Mouse (Mus musculus): ENCODE measurements at regions not wholly inside any gene's neighbourhood (a gene's known extent, or its start where the extent isn't known, plus 50 kb on each side); places are given as distances from the start of the nearest gene placed in this dataset.

GRCm38 (mm10) chr13:26338795-26339194 is 431.2 kb downstream of the Hdgfl1 start:
- H3K9ac ChIP-seq (ENCODE audit: low read depth, poor library complexity, severe bottlenecking): no peak overlapping the region

GRCm38 (mm10) chr13:26325066-26325465 is 444.9 kb downstream of the Hdgfl1 start:
- H3K4me1 ChIP-seq (ENCODE audit: control insufficient read depth, insufficient read depth, low read length): no peaks in the 10 kb centered on the region
- H3K27me3 ChIP-seq (ENCODE audit: control insufficient read depth, insufficient read depth, low read length, poor library complexity, severe bottlenecking): no peaks in the 10 kb centered on the region
- no peak for TF ChIP-seq EP300 (IDR thresholded peaks at IDR 0.05; ENCODE audit: insufficient read depth, low read depth, low read length)
- no peak overlapping the region for H3K27ac ChIP-seq (ENCODE audit: insufficient read depth, low read length)
- no peaks in the 10 kb centered on the region for H3K9me3 ChIP-seq (replicated peaks; ENCODE audit: control insufficient read depth, insufficient read depth, low read length, poor library complexity, severe bottlenecking)
- H3K9ac ChIP-seq (ENCODE audit: low read depth, poor library complexity, severe bottlenecking): no peak overlapping the region
- H3K36me3 ChIP-seq (ENCODE audit: control insufficient read depth, insufficient read depth, low read length, poor library complexity, severe bottlenecking): no peaks in the 10 kb centered on the region
- no peak overlapping the region for H3K4me3 ChIP-seq (ENCODE audit: low read depth, low read length)

More at GRCm38 (mm10) chr13:26338795-26339194, 431.2 kb downstream of the Hdgfl1 start:
- H3K4me3 ChIP-seq (ENCODE audit: low read depth, low read length): no peak overlapping the region
- H3K9me3 ChIP-seq (replicated peaks; ENCODE audit: control insufficient read depth, insufficient read depth, low read length, poor library complexity, severe bottlenecking): no peaks in the 10 kb centered on the region
- TF ChIP-seq POLR2A (IDR thresholded peaks at IDR 0.05; ENCODE audit: insufficient read depth, low read length) (no peak), CTCF (IDR thresholded peaks at IDR 0.05; ENCODE audit: low read depth, low read length) (no peak), EP300 (IDR thresholded peaks at IDR 0.05; ENCODE audit: insufficient read depth, low read depth, low read length) (no peak)
- H3K36me3 ChIP-seq (ENCODE audit: control insufficient read depth, insufficient read depth, low read length, poor library complexity, severe bottlenecking): no peaks in the 10 kb centered on the region
- H3K4me1 ChIP-seq (ENCODE audit: control insufficient read depth, insufficient read depth, low read length): no peaks in the 10 kb centered on the region
- no peak overlapping the region for H3K27ac ChIP-seq (ENCODE audit: insufficient read depth, low read length)
- no peaks in the 10 kb centered on the region for H3K27me3 ChIP-seq (ENCODE audit: control insufficient read depth, insufficient read depth, low read length, poor library complexity, severe bottlenecking)

GRCm38 (mm10) chr13:26324633-26325032 is 445.3 kb downstream of the Hdgfl1 start:
- no peak overlapping the region for H3K4me3 ChIP-seq (ENCODE audit: low read depth, low read length)
- no peaks in the 10 kb centered on the region for H3K4me1 ChIP-seq (ENCODE audit: control insufficient read depth, insufficient read depth, low read length)
- H3K9me3 ChIP-seq (replicated peaks; ENCODE audit: control insufficient read depth, insufficient read depth, low read length, poor library complexity, severe bottlenecking): no peaks in the 10 kb centered on the region
- no peaks in the 10 kb centered on the region for H3K27me3 ChIP-seq (ENCODE audit: control insufficient read depth, insufficient read depth, low read length, poor library complexity, severe bottlenecking)
- H3K27ac ChIP-seq (ENCODE audit: insufficient read depth, low read length): no peak overlapping the region
- H3K9ac ChIP-seq (ENCODE audit: low read depth, poor library complexity, severe bottlenecking): no peak overlapping the region
- H3K36me3 ChIP-seq (ENCODE audit: control insufficient read depth, insufficient read depth, low read length, poor library complexity, severe bottlenecking): no peaks in the 10 kb centered on the region
- TF ChIP-seq EP300 (IDR thresholded peaks at IDR 0.05; ENCODE audit: insufficient read depth, low read depth, low read length): no peak

GRCm38 (mm10) chr13:26318557-26318956 is 451.4 kb downstream of the Hdgfl1 start:
- H3K27ac ChIP-seq (ENCODE audit: insufficient read depth, low read length): no peak overlapping the region
- no peak overlapping the region for H3K4me3 ChIP-seq (ENCODE audit: low read depth, low read length)
- H3K27me3 ChIP-seq (ENCODE audit: control insufficient read depth, insufficient read depth, low read length, poor library complexity, severe bottlenecking): no peaks in the 10 kb centered on the region
- no peak overlapping the region for H3K9ac ChIP-seq (ENCODE audit: low read depth, poor library complexity, severe bottlenecking)
- no peaks in the 10 kb centered on the region for H3K9me3 ChIP-seq (replicated peaks; ENCODE audit: control insufficient read depth, insufficient read depth, low read length, poor library complexity, severe bottlenecking)
- H3K36me3 ChIP-seq (ENCODE audit: control insufficient read depth, insufficient read depth, low read length, poor library complexity, severe bottlenecking): no peaks in the 10 kb centered on the region
- TF ChIP-seq CTCF (IDR thresholded peaks at IDR 0.05; ENCODE audit: low read depth, low read length) (no peak), POLR2A (IDR thresholded peaks at IDR 0.05; ENCODE audit: insufficient read depth, low read length) (no peak), EP300 (IDR thresholded peaks at IDR 0.05; ENCODE audit: insufficient read depth, low read depth, low read length) (no peak)
- no peaks in the 10 kb centered on the region for H3K4me1 ChIP-seq (ENCODE audit: control insufficient read depth, insufficient read depth, low read length)

- Histone ChIP-seq H3K27me3 (ENCODE audit: control insufficient read depth, insufficient read depth, low read length, poor library complexity, severe bottlenecking) (no peaks in the 10 kb centered on the region), H3K9me3 (replicated peaks; ENCODE audit: control insufficient read depth, insufficient read depth, low read length, poor library complexity, severe bottlenecking) (no peaks in the 10 kb centered on the region), H3K4me3 (ENCODE audit: low read depth, low read length) (no peak overlapping the region), H3K36me3 (ENCODE audit: control insufficient read depth, insufficient read depth, low read length, poor library complexity, severe bottlenecking) (no peaks in the 10 kb centered on the region), H3K4me1 (ENCODE audit: control insufficient read depth, insufficient read depth, low read length) (peaks cover 2% of the 10 kb centered on the region), H3K9ac (ENCODE audit: low read depth, poor library complexity, severe bottlenecking) (no peak overlapping the region), H3K27ac (ENCODE audit: insufficient read depth, low read length) (no peak overlapping the region)
- no peak for TF ChIP-seq CTCF (IDR thresholded peaks at IDR 0.05; ENCODE audit: low read depth, low read length)
- no peak for TF ChIP-seq EP300 (IDR thresholded peaks at IDR 0.05; ENCODE audit: insufficient read depth, low read depth, low read length)
- TF ChIP-seq POLR2A (IDR thresholded peaks at IDR 0.05; ENCODE audit: insufficient read depth, low read length): no peak
Measured at GRCm38 (mm10) chr13:26312246-26313010, 457.5 kb downstream of the Hdgfl1 start.

- Histone ChIP-seq H3K36me3 (ENCODE audit: control insufficient read depth, insufficient read depth, low read length, poor library complexity, severe bottlenecking) (no peaks in the 10 kb centered on the region), H3K9me3 (replicated peaks; ENCODE audit: control insufficient read depth, insufficient read depth, low read length, poor library complexity, severe bottlenecking) (no peaks in the 10 kb centered on the region; the same call in 1 of the 2 replicates), H3K4me3 (ENCODE audit: low read depth, low read length) (no peak overlapping the region), H3K27me3 (ENCODE audit: control insufficient read depth, insufficient read depth, low read length, poor library complexity, severe bottlenecking) (no peaks in the 10 kb centered on the region), H3K4me1 (ENCODE audit: control insufficient read depth, insufficient read depth, low read length) (no peaks in the 10 kb centered on the region), H3K27ac (ENCODE audit: insufficient read depth, low read length) (no peak overlapping the region), H3K9ac (ENCODE audit: low read depth, poor library complexity, severe bottlenecking) (no peak overlapping the region)
- TF ChIP-seq CTCF (IDR thresholded peaks at IDR 0.05; ENCODE audit: low read depth, low read length) (no peak), POLR2A (IDR thresholded peaks at IDR 0.05; ENCODE audit: insufficient read depth, low read length) (no peak), EP300 (IDR thresholded peaks at IDR 0.05; ENCODE audit: insufficient read depth, low read depth, low read length) (no peak)
Measured at GRCm38 (mm10) chr13:26284073-26284444, 485.9 kb downstream of the Hdgfl1 start.

Measured in ES-Bruce4 (cell line).